Mouse (Mus musculus) neural tube, embryonic 12.5 days (tissue): ENCODE data around the gene Pik3r6. TPM values are rescaled to one million over a fixed set of nuclear protein-coding genes. Genes with fewer than 3 reads are reported as not detected.

Experiments
- ATAC-seq: fragments of 200-750 bp; cut with Nextera tagmentation; 2 replicates; pipeline ENCODE4 v1.8.0; 2017; ENCODE audit warnings: low read depth, mild to moderate bottlenecking, moderate TSS enrichment, moderate library complexity; ENCODE audit not compliant: low FRiP score
- H3K27ac ChIP-seq: fragments of 300-500 bp; sonication (generic); 2 replicates; pipeline ENCODE4 v1.5.1; 2016
- H3K27me3 ChIP-seq: fragments of 300-500 bp; sonication (generic); replicated peaks from 2 replicates; pipeline ENCODE4 v1.6.1; 2016; ENCODE audit warnings: mild to moderate bottlenecking
- H3K36me3 ChIP-seq: fragments of 300-500 bp; sonication (generic); 2 replicates; pipeline ENCODE4 v1.6.1; 2016; ENCODE audit warnings: mild to moderate bottlenecking
- H3K4me1 ChIP-seq: fragments of 300-500 bp; sonication (generic); 2 replicates; pipeline ENCODE4 v1.6.1; 2016
- H3K4me2 ChIP-seq: fragments of 300-500 bp; sonication (generic); replicated peaks from 2 replicates; pipeline ENCODE4 v1.6.1; 2016; ENCODE audit warnings: mild to moderate bottlenecking
- H3K4me3 ChIP-seq: fragments of 300-500 bp; sonication (generic); 2 replicates; pipeline ENCODE4 v1.5.1; 2016
- H3K9ac ChIP-seq: fragments of 300-500 bp; sonication (generic); 2 replicates; pipeline ENCODE4 v1.6.1; 2016; ENCODE audit warnings: mild to moderate bottlenecking
- H3K9me3 ChIP-seq: fragments of 300-500 bp; sonication (generic); 2 replicates; pipeline ENCODE4 v1.6.1; 2016; ENCODE audit warnings: mild to moderate bottlenecking
- WGBS: fragments of 180-500 bp; shearing (Covaris S2); methylation state at CpG from one replicate; pipeline ENCODE4 v1.1.7; 2016; 5-methylcytosine and 5-hydroxymethylcytosine counted together
- polyA plus RNA-seq: library from polyadenylated mRNA; unstranded; fragments of >200 nt; fragmentation: Nextera tagmentation; extraction: Ambion mirVana; gene quantifications from 2 replicates; pipeline ENCODE4 v1.2.1, GENCODE M21; 2016

Gene Pik3r6
- polyA plus RNA-seq, 1 experiment from 2014 or later: 2.5 TPM

GRCm38 (mm10) chr11:68492592-68492991 lies 10.2 kb upstream of the Pik3r6 start:
- no peaks in the 10 kb centered on the region for H3K9me3 ChIP-seq
- H3K4me3 ChIP-seq: no peak overlapping the region
- no peaks in the 10 kb centered on the region for H3K4me1 ChIP-seq
- H3K9ac ChIP-seq: no peak overlapping the region
- no peaks in the 10 kb centered on the region for H3K36me3 ChIP-seq
- no peaks in the 10 kb centered on the region for H3K27me3 ChIP-seq
- H3K27ac ChIP-seq: no peak overlapping the region
- WGBS: 89% methylated on average over 11 of the region's 11 CpGs
- H3K4me2 ChIP-seq: no peak overlapping the region
- no peak for ATAC-seq

- 84% methylated on average over 5 of the region's 5 CpGs for WGBS
- no peak for ATAC-seq
These were observed 9.1 kb upstream of the Pik3r6 start for GRCm38 (mm10) chr11:68493760-68494159.

GRCm38 (mm10) chr11:68497081-68497480 lies 5.7 kb upstream of the Pik3r6 start:
- WGBS: 78% methylated on average over 6 of the region's 6 CpGs
- Histone ChIP-seq H3K4me1 (no peaks in the 10 kb centered on the region), H3K9ac (no peak overlapping the region), H3K9me3 (no peaks in the 10 kb centered on the region), H3K4me3 (no peak overlapping the region), H3K36me3 (no peaks in the 10 kb centered on the region), H3K27ac (no peak overlapping the region), H3K4me2 (no peak overlapping the region), H3K27me3 (no peaks in the 10 kb centered on the region)
- no peak for ATAC-seq

More at GRCm38 (mm10) chr11:68493760-68494159, 9.1 kb upstream of the Pik3r6 start:
- Histone ChIP-seq H3K4me1 (no peaks in the 10 kb centered on the region), H3K4me3 (no peak overlapping the region), H3K4me2 (no peak overlapping the region), H3K36me3 (no peaks in the 10 kb centered on the region), H3K27ac (no peak overlapping the region), H3K27me3 (no peaks in the 10 kb centered on the region), H3K9me3 (no peaks in the 10 kb centered on the region), H3K9ac (no peak overlapping the region)

DNA sequence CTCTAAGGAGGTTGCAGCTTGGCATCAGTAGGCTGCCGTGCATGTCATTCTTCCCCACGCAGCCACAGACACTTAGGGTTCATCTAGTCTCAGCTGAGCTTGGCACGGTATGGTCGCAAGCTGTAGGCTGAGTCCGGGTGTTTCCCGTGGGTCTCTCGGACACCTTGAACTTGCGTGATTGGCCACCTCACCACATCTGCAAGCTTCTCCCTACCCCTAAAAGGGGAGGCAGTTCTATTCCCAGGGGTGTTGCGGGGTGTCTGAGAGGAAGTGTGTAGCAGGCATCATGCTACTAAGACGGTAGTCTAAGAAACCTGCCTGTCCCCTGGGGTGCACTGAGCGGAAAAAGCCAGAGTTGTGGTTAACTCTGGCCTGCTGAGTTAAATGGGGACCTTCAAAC lies 4.3 kb upstream of the Pik3r6 start:
- 90% methylated on average over 11 of the region's 11 CpGs for WGBS
- Histone ChIP-seq H3K4me2 (no peak overlapping the region), H3K9ac (no peak overlapping the region), H3K4me3 (no peak overlapping the region), H3K4me1 (no peaks in the 10 kb centered on the region), H3K27ac (no peak overlapping the region), H3K27me3 (no peaks in the 10 kb centered on the region), H3K36me3 (no peaks in the 10 kb centered on the region), H3K9me3 (no peaks in the 10 kb centered on the region)
- no peak for ATAC-seq

DNA sequence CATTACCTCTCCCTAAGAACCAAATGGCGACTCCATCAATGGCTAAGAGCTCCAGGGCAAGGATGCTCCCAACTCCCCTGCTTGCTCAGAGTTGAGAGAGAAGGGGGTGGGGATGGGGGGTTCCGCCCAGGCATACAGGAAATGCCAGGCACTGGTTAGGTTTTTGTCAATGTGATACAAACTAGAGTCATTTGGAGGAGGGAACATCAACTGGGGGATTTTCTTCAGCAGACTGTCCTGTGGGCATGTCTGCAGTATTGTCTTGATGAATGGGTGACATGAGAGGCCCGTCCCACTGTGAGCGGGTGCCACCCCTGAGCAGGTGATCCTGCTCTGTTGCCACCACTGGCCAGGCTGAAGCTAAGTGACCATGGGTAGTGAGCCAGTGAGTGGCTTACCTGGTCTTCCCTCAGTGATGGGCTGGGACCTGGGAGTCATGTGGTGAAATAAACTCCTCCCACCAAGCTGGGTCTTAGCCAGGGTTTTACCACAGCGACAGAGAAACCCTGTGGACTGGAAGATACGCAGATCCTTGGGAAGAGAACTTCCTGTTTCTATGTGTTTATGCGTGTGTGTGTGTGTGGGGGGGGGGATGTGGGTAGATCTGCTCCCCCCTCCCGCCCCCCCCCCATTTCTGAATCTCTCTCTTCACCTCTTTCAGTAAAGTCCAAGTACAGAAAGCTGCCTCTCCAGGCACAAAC lies 3.7 kb upstream of the Pik3r6 start:
- Histone ChIP-seq H3K27me3 (no peaks in the 10 kb centered on the region), H3K9ac (no peak overlapping the region), H3K27ac (no peak overlapping the region), H3K4me3 (no peak overlapping the region), H3K4me1 (no peaks in the 10 kb centered on the region), H3K4me2 (no peak overlapping the region), H3K36me3 (no peaks in the 10 kb centered on the region), H3K9me3 (no peaks in the 10 kb centered on the region)
- WGBS: 66% methylated on average over 8 of the region's 8 CpGs
- no peak for ATAC-seq

DNA sequence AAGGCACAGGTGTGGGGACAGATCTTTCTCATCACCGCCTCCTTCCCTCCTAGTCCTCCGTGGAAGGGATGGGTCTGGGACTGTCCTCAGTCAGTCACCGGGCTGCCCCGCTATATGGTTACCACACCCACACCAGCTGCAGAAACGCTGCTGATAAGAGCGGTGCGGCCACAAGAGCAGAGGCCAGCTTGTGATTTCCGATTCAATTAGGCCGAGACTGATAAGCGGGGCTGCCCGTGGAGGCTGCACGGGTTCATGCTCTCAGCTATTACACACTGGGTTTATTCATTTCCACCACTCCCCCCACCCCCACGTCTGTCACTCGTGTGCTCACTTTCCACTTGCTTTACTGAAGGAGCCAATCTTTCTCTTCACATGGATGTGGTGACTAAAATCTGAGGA lies 1.9 kb upstream of the Pik3r6 start:
- Histone ChIP-seq H3K9me3 (no peaks in the 10 kb centered on the region), H3K4me2 (no peak overlapping the region), H3K4me3 (no peak overlapping the region), H3K36me3 (no peaks in the 10 kb centered on the region), H3K4me1 (no peaks in the 10 kb centered on the region), H3K9ac (no peak overlapping the region), H3K27ac (no peak overlapping the region), H3K27me3 (no peaks in the 10 kb centered on the region)
- ATAC-seq: no peak
- 71% methylated on average over 14 of the region's 14 CpGs for WGBS

GRCm38 (mm10) chr11:68502408-68502807 lies 411 bp upstream of the Pik3r6 start:
- no peak overlapping the region for H3K4me2 ChIP-seq
- H3K27ac ChIP-seq: no peak overlapping the region
- H3K4me3 ChIP-seq: no peak overlapping the region
- ATAC-seq: no peak
- H3K9me3 ChIP-seq: no peaks in the 10 kb centered on the region
- no peaks in the 10 kb centered on the region for H3K4me1 ChIP-seq
- H3K27me3 ChIP-seq: no peaks in the 10 kb centered on the region
- 66% methylated on average over 2 of the region's 2 CpGs for WGBS
- no peaks in the 10 kb centered on the region for H3K36me3 ChIP-seq
- no peak overlapping the region for H3K9ac ChIP-seq

DNA sequence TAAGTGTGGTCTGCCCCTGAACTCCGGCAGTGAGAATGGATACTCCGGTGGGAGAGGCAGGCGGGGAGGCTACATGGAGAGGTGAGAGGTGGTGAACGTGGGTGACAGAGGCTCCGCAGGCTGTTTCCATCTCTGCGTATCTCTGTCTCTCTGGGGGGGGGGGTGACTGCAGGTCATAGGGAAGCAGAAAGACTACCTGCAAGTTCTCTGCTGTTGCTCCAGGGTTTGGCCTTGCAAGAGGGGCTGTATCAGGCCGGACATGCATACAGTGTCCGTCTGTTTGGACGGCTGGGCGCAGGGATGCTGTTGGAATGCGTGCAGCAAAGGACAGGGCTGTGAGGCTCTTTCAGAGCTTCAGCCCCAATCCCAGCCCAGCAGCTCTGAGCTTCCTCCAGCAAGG lies 2.1 kb downstream of the Pik3r6 start:
- WGBS: 87% methylated on average over 11 of the region's 11 CpGs
- H3K9me3 ChIP-seq: no peaks in the 10 kb centered on the region

GRCm38 (mm10) chr11:68507246-68507645 lies 4.4 kb downstream of the Pik3r6 start:
- Histone ChIP-seq H3K27me3 (no peaks in the 10 kb centered on the region), H3K27ac (no peak overlapping the region), H3K4me3 (no peak overlapping the region), H3K9me3 (no peaks in the 10 kb centered on the region), H3K9ac (no peak overlapping the region), H3K4me1 (no peaks in the 10 kb centered on the region), H3K36me3 (no peaks in the 10 kb centered on the region), H3K4me2 (no peak overlapping the region)
- WGBS: 93% methylated on average over 7 of the region's 7 CpGs
- no peak for ATAC-seq

More for the DNA sequence above, 2.1 kb downstream of the Pik3r6 start:
- H3K4me3 ChIP-seq: no peak overlapping the region
- ATAC-seq: no peak
- no peak overlapping the region for H3K4me2 ChIP-seq
- no peaks in the 10 kb centered on the region for H3K27me3 ChIP-seq
- H3K27ac ChIP-seq: no peak overlapping the region
- H3K36me3 ChIP-seq: no peaks in the 10 kb centered on the region
- H3K9ac ChIP-seq: no peak overlapping the region
- no peaks in the 10 kb centered on the region for H3K4me1 ChIP-seq

DNA sequence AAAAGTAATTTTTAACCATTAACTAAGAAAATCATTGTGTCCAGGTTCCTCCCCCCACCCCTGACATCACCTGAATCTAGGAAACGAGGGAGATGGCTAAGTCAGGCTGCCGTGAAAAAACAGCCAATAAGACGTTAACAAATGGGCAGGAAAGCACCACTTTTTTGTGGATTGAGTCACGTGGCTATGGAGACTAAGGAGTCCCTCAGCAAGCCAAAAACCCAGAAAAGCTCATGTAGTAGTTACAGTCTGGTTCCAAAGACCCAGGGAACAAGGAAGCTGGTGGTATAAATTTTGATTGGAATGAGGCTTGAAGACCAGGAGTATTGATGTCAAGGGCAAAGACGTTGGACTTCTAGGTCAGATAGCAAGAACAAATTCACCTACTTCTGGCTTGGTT lies 5.8 kb downstream of the Pik3r6 start:
- H3K9ac ChIP-seq: no peak overlapping the region
- no peaks in the 10 kb centered on the region for H3K27me3 ChIP-seq
- H3K4me3 ChIP-seq: no peak overlapping the region
- H3K36me3 ChIP-seq: no peaks in the 10 kb centered on the region
- H3K27ac ChIP-seq: no peak overlapping the region
- no peaks in the 10 kb centered on the region for H3K9me3 ChIP-seq
- no peak overlapping the region for H3K4me2 ChIP-seq
- 73% methylated on average over 5 of the region's 5 CpGs for WGBS
- ATAC-seq: no peak
- no peaks in the 10 kb centered on the region for H3K4me1 ChIP-seq

DNA sequence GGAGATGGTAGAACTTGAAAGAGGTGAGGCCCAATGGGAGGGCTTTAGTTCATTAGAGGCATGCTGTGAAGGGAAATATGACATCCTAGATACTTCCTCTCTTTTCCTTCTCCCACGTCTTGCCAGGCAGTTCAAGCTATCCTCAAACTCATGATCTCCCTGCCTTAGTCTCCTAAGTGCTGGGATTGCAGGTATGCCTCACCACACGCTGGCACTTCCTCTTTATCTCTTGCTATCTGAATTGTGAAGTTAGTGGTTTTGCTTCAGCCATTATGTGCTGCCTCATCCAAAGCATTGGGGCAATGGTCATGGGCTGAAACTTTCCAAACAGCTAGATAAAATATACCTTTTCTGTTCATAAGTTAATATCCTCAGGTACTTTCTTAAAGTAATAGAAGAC lies 6.4 kb downstream of the Pik3r6 start:
- 62% methylated on average over 2 of the region's 2 CpGs for WGBS

DNA sequence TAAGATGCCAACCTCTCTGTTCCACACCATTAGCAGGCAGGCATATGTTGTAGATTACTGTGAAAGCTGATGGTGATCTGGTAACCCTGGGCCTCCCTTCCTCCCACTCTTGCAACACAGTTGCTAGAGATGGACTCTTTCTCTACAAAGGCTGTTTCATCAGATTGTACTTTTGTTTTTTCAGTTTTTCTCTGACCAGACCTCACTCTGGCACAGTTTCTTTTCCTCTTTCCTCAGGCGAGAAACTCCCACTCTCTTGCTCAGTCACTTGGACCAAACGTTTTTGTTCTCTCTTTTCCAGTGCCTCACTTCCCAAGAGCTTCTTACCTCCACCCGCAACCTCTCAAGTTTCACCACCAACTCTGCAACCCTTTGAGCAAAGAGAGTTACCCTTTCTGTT lies 11.2 kb downstream of the Pik3r6 start:
- Histone ChIP-seq H3K9ac (no peak overlapping the region), H3K4me1 (no peaks in the 10 kb centered on the region), H3K36me3 (no peaks in the 10 kb centered on the region), H3K4me2 (no peak overlapping the region), H3K27me3 (no peaks in the 10 kb centered on the region), H3K9me3 (no peaks in the 10 kb centered on the region), H3K4me3 (no peak overlapping the region), H3K27ac (no peak overlapping the region)
- no peak for ATAC-seq
- WGBS: 45% methylated on average over 3 of the region's 3 CpGs

More for the DNA sequence above, 6.4 kb downstream of the Pik3r6 start:
- H3K9me3 ChIP-seq: no peaks in the 10 kb centered on the region
- no peak for ATAC-seq
- no peak overlapping the region for H3K9ac ChIP-seq
- no peak overlapping the region for H3K27ac ChIP-seq
- H3K27me3 ChIP-seq: no peaks in the 10 kb centered on the region
- H3K36me3 ChIP-seq: no peaks in the 10 kb centered on the region
- no peaks in the 10 kb centered on the region for H3K4me1 ChIP-seq
- no peak overlapping the region for H3K4me3 ChIP-seq
- no peak overlapping the region for H3K4me2 ChIP-seq

GRCm38 (mm10) chr11:68519362-68519761 lies 16.5 kb downstream of the Pik3r6 start:
- Histone ChIP-seq H3K27me3 (no peaks in the 10 kb centered on the region), H3K4me1 (no peaks in the 10 kb centered on the region), H3K27ac (no peak overlapping the region), H3K4me2 (no peak overlapping the region), H3K4me3 (no peak overlapping the region), H3K9ac (no peak overlapping the region), H3K9me3 (no peaks in the 10 kb centered on the region), H3K36me3 (no peaks in the 10 kb centered on the region)
- no peak for ATAC-seq
- 91% methylated on average over 4 of the region's 4 CpGs for WGBS
